Mouse (Mus musculus): ENCODE measurements around the gene St3gal6. TPM values are rescaled to one million over a fixed set of nuclear protein-coding genes. Genes with fewer than 3 reads are reported as not detected.

Gene St3gal6
- total and polyA plus RNA-seq, 3 experiments = 33.7 to 47.0 (median 37.7) TPM

GRCm38 (mm10) chr16:58520457-58520856 is 3.6 kb downstream of the St3gal6 start:
- H3K79me2 ChIP-seq (replicated peaks; ENCODE audit: control insufficient read depth, insufficient read depth, low read length) = peaks cover 2% of the 10 kb centered on the region
- H3K27me3 ChIP-seq (ENCODE audit: control insufficient read depth, insufficient read depth, low read length) = no peaks in the 10 kb centered on the region
- TF ChIP-seq CTCF (IDR thresholded peaks at IDR 0.05) (no peak), POLR2A (IDR thresholded peaks at IDR 0.05; ENCODE audit: insufficient read depth, low read depth, low read length) (no peak), EP300 (IDR thresholded peaks at IDR 0.05; ENCODE audit: insufficient read depth, low read depth, low read length) (no peak)
- peaks cover 7% of the 10 kb centered on the region for H3K36me3 ChIP-seq (ENCODE audit: control insufficient read depth, insufficient read depth, low read length)
- intact Hi-C loops (cut with DNase I) = loop anchor here (5.0 kb wide), 4 partner anchors 58 to 207 kb away; partner anchors contain the start of genes Cldnd1 and Dcbld2
- peaks cover 7% of the 10 kb centered on the region for H3K4me1 ChIP-seq (ENCODE audit: control insufficient read depth, insufficient read depth, low read length)
- no peak overlapping the region for H3K9ac ChIP-seq (ENCODE audit: low read depth, low read length)
- no peak for DNase-seq
- no peak overlapping the region for H3K4me3 ChIP-seq
- WGBS = 83% methylated on average over 6 of the region's 6 CpGs
- no peak overlapping the region for H3K27ac ChIP-seq

GRCm38 (mm10) chr16:58519650-58520073 is 4.4 kb downstream of the St3gal6 start:
- intact Hi-C loops (cut with DNase I) = loop anchor here (5.0 to 10.0 kb wide), 5 partner anchors 57 to 1285 kb away; partner anchors contain the start of genes Cldnd1, Dcbld2 and Tbc1d23
- H3K9ac ChIP-seq (ENCODE audit: low read depth, low read length) = peak overlapping the region; percentile 44
- peak in 1 of 2 experiments; percentile 52 for DNase-seq
- H3K36me3 ChIP-seq (ENCODE audit: control insufficient read depth, insufficient read depth, low read length) = peaks cover 7% of the 10 kb centered on the region
- TF ChIP-seq POLR2A (IDR thresholded peaks at IDR 0.05; ENCODE audit: insufficient read depth, low read depth, low read length) (no peak), CTCF (IDR thresholded peaks at IDR 0.05) (no peak), EP300 (IDR thresholded peaks at IDR 0.05; ENCODE audit: insufficient read depth, low read depth, low read length) (no peak)
- 56% methylated on average over 11 of the region's 11 CpGs for WGBS
- no peaks in the 10 kb centered on the region for H3K27me3 ChIP-seq (ENCODE audit: control insufficient read depth, insufficient read depth, low read length)
- peak overlapping the region; percentile 43 for H3K27ac ChIP-seq
- peaks cover 8% of the 10 kb centered on the region for H3K4me1 ChIP-seq (ENCODE audit: control insufficient read depth, insufficient read depth, low read length)
- no peak overlapping the region for H3K4me3 ChIP-seq
- H3K79me2 ChIP-seq (replicated peaks; ENCODE audit: control insufficient read depth, insufficient read depth, low read length) = peaks cover 2% of the 10 kb centered on the region

- 91% methylated on average over 7 of the region's 7 CpGs for WGBS
Measured at GRCm38 (mm10) chr16:58516960-58517798, 6.9 kb downstream of the St3gal6 start.

GRCm38 (mm10) chr16:58516161-58516560 is 7.9 kb downstream of the St3gal6 start:
- no peak overlapping the region for H3K9ac ChIP-seq (ENCODE audit: low read depth, low read length)
- H3K79me2 ChIP-seq (replicated peaks; ENCODE audit: control insufficient read depth, insufficient read depth, low read length) = peaks cover 4% of the 10 kb centered on the region
- peaks cover 21% of the 10 kb centered on the region for H3K36me3 ChIP-seq (ENCODE audit: control insufficient read depth, insufficient read depth, low read length)
- no peaks in the 10 kb centered on the region for H3K27me3 ChIP-seq (ENCODE audit: control insufficient read depth, insufficient read depth, low read length)
- TF ChIP-seq EP300 (IDR thresholded peaks at IDR 0.05; ENCODE audit: insufficient read depth, low read depth, low read length) = no peak
- TF ChIP-seq POLR2A (IDR thresholded peaks at IDR 0.05; ENCODE audit: insufficient read depth, low read depth, low read length) = no peak
- TF ChIP-seq CTCF (IDR thresholded peaks at IDR 0.05) = no peak
- H3K27ac ChIP-seq = no peak overlapping the region
- peaks cover 24% of the 10 kb centered on the region for H3K4me1 ChIP-seq (ENCODE audit: control insufficient read depth, insufficient read depth, low read length)
- no peak for DNase-seq
- WGBS = 88% methylated on average over 2 of the region's 2 CpGs
- H3K4me3 ChIP-seq = no peak overlapping the region
- intact Hi-C loops (cut with DNase I) = loop anchor here (10.0 kb wide), 1 partner anchor 1281 kb away; the partner anchor contains the start of gene Tbc1d23

More at GRCm38 (mm10) chr16:58516960-58517798, 6.9 kb downstream of the St3gal6 start:
- DNase-seq = no peak
- Histone ChIP-seq H3K79me2 (replicated peaks; ENCODE audit: control insufficient read depth, insufficient read depth, low read length) (peaks cover 4% of the 10 kb centered on the region), H3K27ac (no peak overlapping the region), H3K36me3 (ENCODE audit: control insufficient read depth, insufficient read depth, low read length) (peaks cover 16% of the 10 kb centered on the region), H3K4me1 (ENCODE audit: control insufficient read depth, insufficient read depth, low read length) (peaks cover 20% of the 10 kb centered on the region), H3K4me3 (no peak overlapping the region), H3K27me3 (ENCODE audit: control insufficient read depth, insufficient read depth, low read length) (no peaks in the 10 kb centered on the region), H3K9ac (ENCODE audit: low read depth, low read length) (no peak overlapping the region)
- intact Hi-C loops (cut with DNase I) = loop anchor here (10.0 kb wide), 1 partner anchor 1282 kb away; the partner anchor contains the start of gene Tbc1d23
- TF ChIP-seq EP300 (IDR thresholded peaks at IDR 0.05; ENCODE audit: insufficient read depth, low read depth, low read length) (no peak), CTCF (IDR thresholded peaks at IDR 0.05) (no peak), POLR2A (IDR thresholded peaks at IDR 0.05; ENCODE audit: insufficient read depth, low read depth, low read length) (no peak)

GRCm38 (mm10) chr16:58514565-58514964 is 9.5 kb downstream of the St3gal6 start:
- H3K27me3 ChIP-seq (ENCODE audit: control insufficient read depth, insufficient read depth, low read length) = no peaks in the 10 kb centered on the region
- 0 out of 2 replicates have a peak, but pooled peaks have one; percentile 11 for TF ChIP-seq EP300 (IDR thresholded peaks at IDR 0.05; ENCODE audit: insufficient read depth, low read depth, low read length)
- TF ChIP-seq POLR2A (IDR thresholded peaks at IDR 0.05; ENCODE audit: insufficient read depth, low read depth, low read length) = no peak
- peak; percentile 79 for TF ChIP-seq CTCF (IDR thresholded peaks at IDR 0.05)
- WGBS = 64% methylated on average over 9 of the region's 9 CpGs
- peak overlapping the region; percentile 78; the same call in 1 of the 2 replicates for H3K27ac ChIP-seq
- H3K79me2 ChIP-seq (replicated peaks; ENCODE audit: control insufficient read depth, insufficient read depth, low read length) = peaks cover 3% of the 10 kb centered on the region
- H3K4me1 ChIP-seq (ENCODE audit: control insufficient read depth, insufficient read depth, low read length) = peaks cover 22% of the 10 kb centered on the region
- H3K4me3 ChIP-seq = no peak overlapping the region
- intact Hi-C loops (cut with DNase I) = loop anchor here (10.0 kb wide), 1 partner anchor 1280 kb away; the partner anchor contains the start of gene Tbc1d23
- peaks cover 26% of the 10 kb centered on the region for H3K36me3 ChIP-seq (ENCODE audit: control insufficient read depth, insufficient read depth, low read length)
- peak; percentile 55 for DNase-seq
- H3K9ac ChIP-seq (ENCODE audit: low read depth, low read length) = no peak overlapping the region

All from heart, adult 2 months (tissue).